Mouse (Mus musculus) monocyte, adult 5-6 weeks (primary cell): ENCODE measurements at regions not wholly inside any gene's neighbourhood (a gene's known extent, or its start where the extent isn't known, plus 50 kb on each side); places are given as distances from the start of the nearest gene placed in this dataset.

Experiments
- ATAC-seq: fragments of 153-309, 156-312 bp; replicated peaks from 2 replicates; pipeline ENCODE4 v1.8.0; 2017; ENCODE audit warnings: mild to moderate bottlenecking; ENCODE audit not compliant: low TSS enrichment, insufficient number of reproducible peaks, severe bottlenecking, poor library complexity, low FRiP score

DNA sequence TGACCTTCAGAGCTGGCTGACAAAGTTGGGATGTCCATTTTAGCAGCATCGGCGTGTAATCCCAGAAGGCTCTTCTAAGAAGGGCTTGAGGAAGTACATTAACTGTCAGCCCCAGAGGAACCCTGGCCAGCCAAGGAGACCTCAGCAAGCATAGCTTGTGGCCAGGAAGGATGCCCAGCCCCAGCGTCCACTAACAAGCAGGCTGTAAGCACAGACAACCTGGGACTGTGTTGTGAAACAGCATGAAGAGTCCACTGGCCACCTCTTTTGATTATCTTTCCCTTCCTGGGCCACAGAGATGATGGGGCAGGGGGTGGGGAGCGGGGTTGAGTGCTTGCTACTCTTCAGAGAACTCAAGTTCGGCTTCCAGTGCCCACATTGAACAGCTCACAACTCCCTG, 109.0 kb upstream of the Ppp1r26 start:
- ATAC-seq: no peak

DNA sequence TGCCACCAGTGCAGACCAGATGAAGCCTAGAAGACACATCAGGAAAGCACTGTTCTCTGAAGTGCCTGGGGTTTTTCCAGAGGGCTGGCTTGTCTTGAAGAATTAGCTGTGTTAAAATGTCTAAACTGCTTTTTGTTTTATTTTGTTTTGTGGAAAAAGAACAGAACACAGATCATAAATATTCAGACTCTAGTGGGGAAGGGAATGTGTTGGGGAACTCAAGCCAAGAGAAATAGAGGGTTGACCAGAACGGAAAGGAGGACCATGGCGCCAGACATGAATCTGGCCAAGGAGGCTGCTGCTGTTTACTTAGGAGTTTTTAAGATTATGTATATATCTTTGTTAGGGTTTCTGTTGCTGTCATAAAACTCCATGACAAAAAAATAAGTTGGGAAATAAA, 105.3 kb upstream of the Ppp1r26 start:
- ATAC-seq: no peak

DNA sequence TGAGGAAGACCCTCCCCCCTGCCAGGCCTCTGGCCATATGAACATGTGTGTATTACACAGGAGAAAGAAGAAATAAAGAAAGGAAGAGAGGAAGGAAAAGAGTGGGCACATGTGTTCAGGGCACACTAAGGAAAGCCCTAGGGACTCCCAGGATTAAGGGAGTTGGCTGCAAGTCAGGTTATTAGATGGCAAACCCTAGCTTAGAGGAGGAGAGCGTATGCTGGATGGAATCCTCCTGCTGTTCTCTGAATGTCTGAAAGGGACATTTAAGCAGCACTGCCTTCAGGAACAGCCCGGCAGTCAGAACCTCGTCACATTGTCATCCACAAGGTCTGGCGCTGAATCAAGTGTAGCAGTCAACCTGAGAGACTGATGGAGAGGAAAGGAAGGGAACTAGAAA, 98.1 kb upstream of the Ppp1r26 start:
- no peak for ATAC-seq

GRCm38 (mm10) chr2:28349911-28350310, 96.7 kb upstream of the Ppp1r26 start:
- no peak for ATAC-seq

DNA sequence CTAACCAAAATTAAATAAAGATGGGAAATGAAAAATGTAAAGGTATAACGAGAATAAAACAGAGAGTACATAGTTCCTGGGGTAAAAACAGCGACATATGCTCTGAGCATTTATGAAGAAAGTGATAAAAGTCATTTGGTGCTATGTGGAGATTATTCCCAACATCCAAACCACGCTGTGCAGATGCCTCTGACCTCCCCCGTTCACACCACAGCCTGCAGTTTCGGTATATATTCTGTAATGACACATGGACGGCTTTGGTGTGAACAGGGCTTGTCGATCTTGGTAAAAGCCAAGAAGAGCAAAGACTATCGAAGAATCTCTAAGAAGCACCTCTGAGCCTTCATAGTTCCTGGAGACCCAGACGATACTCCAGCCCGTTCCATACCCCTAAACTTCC, 95.2 kb upstream of the Ppp1r26 start:
- no peak for ATAC-seq

DNA sequence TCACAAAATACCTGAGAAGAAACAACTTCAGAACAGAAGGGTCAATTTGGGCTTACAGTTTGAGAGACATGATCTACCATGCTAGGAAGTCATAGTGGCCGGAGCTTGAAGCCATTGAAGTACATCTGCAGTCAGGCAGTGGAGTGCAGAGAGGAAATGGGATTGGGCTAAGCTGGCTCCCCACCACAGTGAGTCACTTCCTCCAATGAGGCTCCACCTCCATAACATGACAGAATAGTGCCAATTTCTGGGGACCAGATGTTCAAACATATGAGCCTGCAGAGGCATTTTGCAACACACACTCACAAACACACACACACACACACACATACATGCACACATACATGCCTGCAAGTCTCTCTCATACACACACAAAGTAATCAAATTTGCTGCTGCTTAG, 93.7 kb upstream of the Ppp1r26 start:
- no peak for ATAC-seq

GRCm38 (mm10) chr2:28362199-28362598, 84.4 kb upstream of the Ppp1r26 start:
- ATAC-seq: no peak

DNA sequence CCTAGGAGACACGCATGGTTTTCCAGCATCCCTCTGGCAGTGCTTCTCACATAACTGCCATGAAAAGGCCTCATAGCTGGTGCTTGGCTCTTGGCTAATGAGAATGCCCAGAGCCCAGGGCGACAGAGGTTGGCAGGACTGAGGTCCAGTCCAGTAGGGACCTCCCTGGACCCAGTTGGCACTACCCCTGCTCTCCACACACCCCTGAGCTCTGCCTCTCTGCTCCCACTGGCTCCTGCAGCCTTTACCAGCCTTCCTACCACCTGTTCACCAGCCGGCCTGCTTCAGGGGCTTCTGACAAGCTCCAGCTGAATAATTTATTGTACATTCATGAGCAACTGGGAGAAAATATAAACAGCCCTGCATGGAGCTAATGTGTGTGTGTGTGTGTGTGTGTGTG, 82.0 kb upstream of the Ppp1r26 start:
- no peak for ATAC-seq

DNA sequence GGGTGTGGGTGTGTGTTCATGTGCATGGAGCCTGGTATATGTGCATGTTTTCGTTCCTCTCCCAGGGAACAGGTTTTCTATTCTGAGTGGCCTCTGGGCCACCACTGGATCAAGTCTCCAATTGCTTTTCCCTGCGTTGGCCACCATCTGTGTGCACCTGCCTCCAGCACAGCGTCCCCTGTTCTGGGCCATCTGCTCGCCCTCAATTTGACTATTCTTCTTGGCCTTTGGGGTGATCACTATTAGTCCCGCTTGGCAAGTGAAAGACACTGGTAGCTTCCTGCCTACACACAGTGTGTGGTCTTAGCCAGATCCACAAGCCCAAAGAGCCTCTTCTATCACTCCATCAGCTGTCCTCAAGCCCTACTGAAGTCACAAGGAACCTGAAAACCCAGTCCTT, 80.8 kb upstream of the Ppp1r26 start:
- ATAC-seq: no peak

DNA sequence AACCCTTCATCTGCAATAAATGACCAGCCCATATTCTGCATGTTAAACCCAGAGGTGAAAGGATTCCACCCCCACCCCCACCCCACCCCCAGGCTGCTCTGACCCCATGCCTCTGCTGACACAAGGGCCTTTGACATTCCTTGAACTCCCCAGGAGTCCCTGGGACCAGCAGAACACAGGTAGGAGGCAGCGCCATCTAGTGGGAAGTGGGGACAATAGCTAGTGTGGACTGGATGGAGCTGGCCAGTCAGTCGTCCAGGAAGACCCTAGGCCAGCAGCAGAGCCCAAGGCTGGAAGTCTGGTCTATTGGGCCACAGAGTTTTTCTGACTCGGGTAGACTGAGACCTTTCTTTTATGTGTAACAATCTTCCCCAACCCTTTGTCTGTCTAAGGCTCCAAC, 71.8 kb upstream of the Ppp1r26 start:
- ATAC-seq: peak; percentile 61; the same call in 1 of the 2 replicates

GRCm38 (mm10) chr2:28377948-28378822, 68.4 kb upstream of the Ppp1r26 start:
- no peak for ATAC-seq

DNA sequence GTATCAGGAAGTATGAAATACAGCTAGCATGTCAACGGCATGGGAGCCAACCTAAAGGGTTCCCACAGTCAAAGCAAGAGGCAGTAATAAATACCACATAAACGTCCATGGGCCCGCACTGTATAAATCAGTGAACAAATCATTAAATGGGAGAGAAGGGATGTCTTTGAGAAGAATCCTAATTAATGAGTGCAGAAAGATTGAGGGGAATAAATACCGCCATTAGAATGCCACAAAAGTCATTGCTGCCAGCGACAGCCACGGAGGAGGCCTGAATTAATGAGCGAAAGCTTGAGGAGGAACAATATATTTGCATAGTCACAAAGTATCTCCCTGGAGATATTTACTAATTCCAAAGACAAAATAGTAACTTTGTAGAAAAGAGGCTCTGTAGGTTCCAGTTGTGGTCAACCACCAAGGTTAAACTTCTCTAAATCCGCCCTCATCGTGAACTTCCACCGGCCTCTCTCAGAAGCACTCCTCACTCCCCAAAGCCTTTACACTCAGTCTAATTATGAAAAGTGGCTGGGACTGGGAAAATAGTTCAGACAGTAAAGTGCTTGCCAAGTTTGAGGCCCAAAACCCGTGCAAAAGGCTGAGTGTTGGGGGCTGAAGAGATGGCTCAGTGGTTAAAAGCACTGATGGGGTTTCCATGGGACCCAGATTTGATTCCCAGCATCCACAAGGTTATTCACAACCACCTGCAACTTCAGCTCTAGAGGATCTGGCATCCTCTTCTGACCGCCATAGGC, 64.4 kb upstream of the Ppp1r26 start:
- ATAC-seq: no peak

DNA sequence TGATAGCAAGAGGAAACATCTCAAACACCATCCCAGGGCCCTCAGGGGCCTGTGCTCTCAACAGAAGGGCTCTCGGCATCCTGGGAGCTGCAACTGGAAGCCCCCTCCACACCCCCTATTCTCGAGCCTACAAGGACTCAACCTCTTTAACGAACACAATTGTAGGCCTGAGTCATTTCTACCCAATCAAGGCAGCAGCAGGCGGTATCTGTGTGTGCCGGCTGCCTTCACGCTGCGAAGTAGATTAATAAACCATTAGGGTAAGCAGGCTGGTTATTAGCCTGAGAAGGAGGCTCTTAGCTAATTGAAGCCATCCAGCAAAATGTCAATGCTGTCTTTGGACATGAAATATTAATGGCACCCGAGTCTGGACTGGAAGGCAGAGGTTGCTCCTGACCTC, 61.7 kb upstream of the Ppp1r26 start:
- ATAC-seq: no peak

- no peak for ATAC-seq
These were observed 59.8 kb upstream of the Ppp1r26 start for GRCm38 (mm10) chr2:28386784-28387183.

- ATAC-seq: no peak
These were observed 59.2 kb upstream of the Ppp1r26 start for GRCm38 (mm10) chr2:28387422-28387836.

DNA sequence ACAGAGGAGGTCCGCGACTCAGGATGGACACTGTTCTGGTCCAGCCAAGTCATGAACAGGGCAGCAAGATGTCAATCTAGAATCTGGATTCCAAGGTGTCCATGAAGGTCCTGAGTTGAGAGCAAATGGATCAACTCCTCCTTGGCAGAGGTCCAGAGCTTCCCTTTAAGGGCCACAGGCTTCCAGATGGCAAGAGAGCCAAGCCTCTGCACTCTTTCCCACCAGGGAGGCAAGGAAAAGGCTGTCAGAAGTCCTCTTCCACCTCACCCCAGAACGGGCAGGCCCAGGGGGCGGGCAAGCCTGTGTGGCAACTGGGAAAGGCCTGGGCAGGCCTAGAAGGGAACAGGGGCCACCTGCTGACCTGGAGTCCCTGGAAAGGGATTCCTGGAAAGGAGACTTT, 58.7 kb upstream of the Ppp1r26 start:
- no peak for ATAC-seq

DNA sequence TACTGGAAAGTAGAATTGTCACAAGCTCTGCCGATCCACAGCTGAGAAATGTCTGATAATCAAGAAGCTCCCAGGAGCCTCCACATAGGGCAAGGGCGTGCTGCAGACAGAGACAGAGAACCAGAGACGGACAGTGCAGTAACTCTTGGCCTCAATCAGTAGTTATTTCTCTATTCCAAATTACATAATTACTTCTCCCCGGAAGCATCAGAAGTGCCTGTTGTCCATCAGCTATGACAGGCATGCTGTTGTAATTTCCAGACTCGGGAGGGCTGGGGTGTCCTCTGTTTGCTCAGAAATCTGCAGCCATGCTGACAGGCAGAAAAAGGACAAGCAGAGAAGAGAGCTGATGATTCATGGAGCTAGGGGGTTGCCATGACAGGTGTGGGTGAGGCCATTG, 56.9 kb upstream of the Ppp1r26 start:
- ATAC-seq: peak; percentile 44

DNA sequence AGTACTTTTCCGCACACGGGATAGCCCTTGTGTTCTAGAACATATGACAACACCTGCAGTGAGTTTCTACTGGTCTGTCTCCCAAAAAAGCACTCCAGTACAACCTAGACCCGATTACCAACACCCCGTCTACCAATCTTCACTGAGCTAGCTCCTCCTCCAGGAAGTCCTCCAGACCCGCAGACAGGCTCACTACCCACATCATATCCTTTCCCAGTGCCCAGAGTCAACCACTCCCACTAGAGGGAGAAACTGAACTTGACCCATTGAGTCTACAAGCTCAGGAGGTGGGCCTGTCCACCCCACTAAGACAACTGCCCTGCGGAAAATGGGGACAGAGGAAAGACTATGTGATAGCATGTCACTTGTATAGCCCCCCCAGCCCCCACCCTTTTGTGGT, 51.2 kb upstream of the Ppp1r26 start:
- no peak for ATAC-seq
